Mouse (Mus musculus) stomach, postnatal 0 days (tissue): ENCODE data around the gene Wdfy1.

Experiments used
- CTCF ChIP-seq: IDR thresholded peaks from 2 replicates; pipeline ENCODE4 v1.5.1; 2016; ENCODE audit warnings: antibody characterized with exemption, low read depth, mild to moderate bottlenecking, moderate library complexity
- EP300 ChIP-seq: optimal IDR thresholded peaks from 2 replicates; pipeline ENCODE3; 2016; ENCODE audit warnings: antibody characterized with exemption

DNA sequence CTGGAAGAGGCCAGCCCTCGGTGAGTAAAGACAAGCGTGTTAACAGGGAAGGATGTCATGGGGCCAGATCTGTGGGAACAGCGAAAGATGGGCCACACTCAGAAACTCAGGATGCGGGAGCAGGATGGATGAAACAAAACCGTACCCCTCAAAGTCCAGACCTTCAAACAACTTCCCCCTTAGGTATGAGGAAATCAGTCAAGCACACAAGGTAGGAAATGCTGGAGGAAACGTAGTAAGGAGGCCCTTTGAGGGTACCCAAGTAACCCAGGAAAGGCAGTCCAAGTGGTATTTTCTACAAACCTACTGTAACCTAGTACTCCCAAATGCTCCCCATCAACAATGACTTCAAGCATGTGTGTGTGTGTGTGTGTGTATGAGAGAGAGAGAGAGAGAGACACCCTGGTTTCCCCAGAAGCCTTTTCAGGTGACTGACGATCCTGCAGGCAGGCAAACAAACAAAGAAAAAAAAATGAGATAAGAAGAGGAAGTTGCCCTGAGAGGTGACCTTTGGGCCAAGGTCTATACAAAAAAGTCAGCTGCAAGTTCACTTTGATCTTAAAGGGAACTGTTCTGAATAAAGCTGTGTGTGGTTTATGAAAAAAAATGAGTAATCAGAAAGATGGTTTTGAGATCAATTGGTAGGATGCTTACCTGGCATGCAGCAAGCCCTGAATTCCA, 23.8 kb downstream of the Wdfy1 start:
- TF ChIP-seq EP300 (no peak), CTCF (no peak)
